Mouse (Mus musculus): ENCODE data around the gene Scgb3a1. TPM values are rescaled to one million over a fixed set of nuclear protein-coding genes. Genes with fewer than 3 reads are reported as not detected.

The Scgb3a1 gene
- total RNA-seq (2023), result not detected

DNA sequence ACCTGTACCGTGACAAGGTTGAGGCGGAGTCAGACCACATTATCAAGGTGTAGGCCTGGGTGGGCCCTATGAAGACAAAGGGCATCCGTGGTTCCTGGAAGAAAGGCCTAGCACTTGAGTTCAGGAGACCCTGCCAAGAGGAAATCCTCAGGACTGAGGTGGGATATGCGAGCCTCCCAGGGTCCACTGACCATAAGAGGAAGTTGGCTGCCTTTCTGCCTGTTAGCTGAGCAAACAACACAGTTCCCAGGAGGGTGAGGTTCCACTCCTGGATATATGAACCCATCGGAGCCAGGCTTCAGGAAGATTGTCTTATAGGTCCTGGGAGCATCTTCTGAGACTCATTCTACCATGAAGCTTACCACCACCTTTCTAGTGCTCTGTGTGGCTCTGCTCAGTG is at the start of gene Scgb3a1:
Scgb3a1 (plus strand) TSS at position 301 of the 400 bp plus-strand sequence.

DNA sequence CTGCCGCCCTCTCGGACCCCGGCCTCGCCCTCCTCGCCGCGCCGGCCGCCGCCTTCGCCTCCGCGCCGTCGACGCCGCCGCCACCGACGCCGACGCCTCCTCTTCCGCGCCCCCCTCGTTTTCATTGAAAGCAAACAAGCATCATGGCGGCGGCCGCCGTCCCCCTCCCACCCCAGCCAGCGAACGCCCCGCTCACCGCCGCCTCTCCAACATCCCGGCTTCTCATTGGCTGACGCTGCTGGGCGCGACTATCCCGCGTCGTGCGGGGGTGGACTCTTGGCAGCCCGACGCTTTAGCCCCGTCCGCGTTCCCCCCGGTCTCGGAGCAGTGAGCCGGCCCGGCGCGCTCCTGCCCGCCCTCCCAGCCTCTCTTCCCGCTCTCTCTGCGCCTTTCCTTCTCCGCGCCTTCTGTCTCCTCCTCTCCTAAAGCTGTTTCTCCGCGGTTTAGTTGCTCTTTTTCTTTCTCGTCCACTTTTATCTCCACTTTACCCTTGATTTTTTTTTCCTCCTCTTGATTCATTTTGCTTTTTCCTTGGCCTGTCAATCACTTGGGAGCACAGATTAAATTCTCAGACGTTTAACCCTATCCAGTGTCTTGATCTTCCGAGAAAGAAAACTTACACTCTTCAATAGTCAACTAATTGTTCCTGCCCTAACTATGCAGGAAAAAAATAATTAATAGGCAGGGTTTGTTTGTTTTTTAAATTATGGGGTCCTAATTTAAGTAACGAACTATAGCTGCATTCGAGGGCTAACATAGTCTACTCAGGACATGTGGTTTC is 49.3 kb downstream of the Scgb3a1 start, which contains the start of gene Cnot6:
Cnot6 (minus strand) TSS at position 169 of the 781 bp plus-strand sequence.

Other genes with a start within 250 kb of the Scgb3a1 start
- not detected for gene Olfr1389, start 240.5 kb upstream of the Scgb3a1 start, total RNA-seq (2023)
- under 1 TPM; 0.24 to 0.27 TPM for gene Olfr1388, start 227.0 kb upstream of the Scgb3a1 start, total RNA-seq (2023)
- not detected for gene Olfr1387, start 208.3 kb upstream of the Scgb3a1 start, total RNA-seq (2023)
- not detected for gene Olfr1386, start 198.6 kb upstream of the Scgb3a1 start, total RNA-seq (2023)
- under 1 TPM in 1 of 2 experiments, not detected in 1; 0.11 TPM for gene Olfr1385, start 174.5 kb upstream of the Scgb3a1 start, total RNA-seq (2023)
- gene Olfr1384, start 156.9 kb upstream of the Scgb3a1 start, total RNA-seq (2023), result not detected
- not detected for gene Olfr1383, start 144.0 kb upstream of the Scgb3a1 start, total RNA-seq (2023)
- gene Olfr1382, start 135.4 kb upstream of the Scgb3a1 start, total RNA-seq (2023), result not detected
- gene Olfr1381, start 120.2 kb upstream of the Scgb3a1 start, total RNA-seq (2023), result not detected
- not detected for gene Olfr1380, start 106.7 kb upstream of the Scgb3a1 start, total RNA-seq (2023)
- gene Flt4, start 54.3 kb upstream of the Scgb3a1 start, total RNA-seq (2023), result under 1 TPM; 0.22 to 0.53 TPM
- gene Cnot6, start 49.1 kb downstream of the Scgb3a1 start, total RNA-seq (2023), result 10 to 100 TPM; 44.2 to 47.3 TPM
- not detected for gene Gfpt2, start 130.6 kb downstream of the Scgb3a1 start, total RNA-seq (2023)
- gene Mapk9, start 183.1 kb downstream of the Scgb3a1 start, total RNA-seq (2023), result 10 to 100 TPM; 24.1 to 26.7 TPM
- gene Rasgef1c, start 238.2 kb downstream of the Scgb3a1 start, total RNA-seq (2023), result not detected